In the genomic region with DNA sequence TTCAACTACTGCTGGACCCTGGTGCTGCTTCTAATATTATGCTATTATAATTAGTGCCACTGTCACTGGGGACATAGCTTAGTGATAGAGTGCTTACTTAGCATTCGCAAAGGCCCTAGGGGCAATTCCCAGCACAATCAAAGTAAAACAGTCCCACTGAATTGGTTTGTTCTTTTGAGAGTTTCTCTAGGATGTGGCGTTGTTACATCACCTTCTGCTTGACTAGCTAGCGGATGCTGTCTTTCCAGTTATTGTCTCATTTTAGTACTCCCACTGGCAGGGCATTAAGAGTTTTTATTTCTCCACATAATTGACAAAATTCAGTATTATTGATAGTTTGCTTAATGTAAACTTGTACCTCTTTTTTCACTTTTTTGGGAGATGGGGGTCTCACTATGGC, we compare ENCODE assay signal across 22 mouse cellular contexts. TPM values are rescaled to one million over a fixed set of nuclear protein-coding genes. Genes with fewer than 3 reads are reported as not detected.
"Had no signal": no experiment of that assay in that cellular context is flagged by ENCODE, and none has a peak within 500 bp of the region (broad histone marks: within the 10 kb centered on the region; RNA-seq: fewer than 3 reads in every experiment).

No protein-coding gene starts in this region.

- H3K27ac ChIP-seq: left cerebral cortex, adult 2 months; limb, embryonic 10.5 days; liver, embryonic 15.5 days; midbrain, embryonic 13.5 days; neural tube, embryonic 13.5 days; stomach, embryonic 15.5 days had no signal

- H3K4me2 ChIP-seq: liver, embryonic 11.5 days; liver, embryonic 15.5 days; midbrain, embryonic 13.5 days; neural tube, embryonic 13.5 days; stomach, embryonic 15.5 days had no signal

- H3K4me1 ChIP-seq: limb, embryonic 10.5 days; liver, embryonic 15.5 days; midbrain, embryonic 13.5 days; neural tube, embryonic 13.5 days had no signal

- H3K4me3 ChIP-seq: left cerebral cortex, adult 2 months; limb, embryonic 10.5 days; liver, embryonic 15.5 days; midbrain, embryonic 13.5 days; neural tube, embryonic 13.5 days; stomach, embryonic 15.5 days had no signal

- DNase-seq: lung, adult 2 months; retina, postnatal 1 day; right cerebral cortex, postnatal 14 days; thymus, adult 2 months; thymus, postnatal 25 days had no signal

- ATAC-seq: midbrain, embryonic 13.5 days had no signal

- H3K9ac ChIP-seq: liver, embryonic 15.5 days; midbrain, embryonic 13.5 days; neural tube, embryonic 13.5 days; stomach, embryonic 15.5 days had no signal

- H3K9me3 ChIP-seq: limb, embryonic 10.5 days; liver, embryonic 15.5 days; midbrain, embryonic 13.5 days; neural tube, embryonic 13.5 days; stomach, embryonic 15.5 days had no signal

- H3K27me3 ChIP-seq: liver, embryonic 15.5 days; midbrain, embryonic 13.5 days; neural tube, embryonic 13.5 days; stomach, embryonic 15.5 days had no signal

- H3K36me3 ChIP-seq: limb, embryonic 10.5 days; liver, embryonic 15.5 days; midbrain, embryonic 13.5 days; neural tube, embryonic 13.5 days; stomach, embryonic 15.5 days had no signal

RNA-seq across cellular contexts. Expression of a gene that starts 34.7 kb away (rescaled TPM):
- total RNA-seq: layer of hippocampus, postnatal 25 days; left cerebral cortex, adult 2 months; left cerebral cortex, postnatal 14 days; megakaryocyte progenitor cell, adult 5-6 weeks; monocyte, adult 5-6 weeks had no signal
- polyA plus RNA-seq: kidney, embryonic 16.5 days; limb, embryonic 10.5 days; limb, embryonic 14.5 days; liver, embryonic 11.5 days; liver, embryonic 15.5 days; lung, adult 2 months; lung, postnatal 0 days; midbrain, embryonic 13.5 days; neural tube, embryonic 13.5 days; spleen, adult 2 months; stomach, embryonic 15.5 days; testis, adult 2 months; thymus, adult 2 months; urinary bladder, adult 2 months had no signal
